In the genomic region with DNA sequence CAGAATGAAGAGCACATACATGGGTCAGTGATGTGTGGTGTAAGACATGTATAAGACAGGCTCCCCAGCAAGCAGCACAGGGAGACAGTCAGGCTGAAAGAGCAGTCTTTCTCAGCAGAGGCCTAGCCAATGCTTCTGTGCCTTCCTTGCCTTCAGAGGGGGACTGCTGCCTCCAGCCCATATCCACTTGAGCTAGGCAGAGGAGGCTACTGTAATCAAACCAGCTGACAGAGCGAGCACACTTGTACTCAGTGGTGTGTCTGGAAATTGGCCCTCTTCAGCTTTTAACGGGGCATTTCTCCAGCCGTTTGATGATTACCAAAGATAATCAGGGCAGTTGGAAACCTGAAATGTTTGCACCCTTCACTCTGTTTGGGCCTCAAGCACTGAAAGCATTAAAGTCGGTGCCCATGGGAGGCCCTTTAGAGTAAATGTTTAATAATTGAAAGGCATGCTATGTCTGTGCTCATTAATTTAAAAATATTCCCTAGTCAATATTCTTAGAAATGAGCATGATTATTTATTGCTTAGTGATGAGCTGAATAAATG, we compare ENCODE assay signal across 18 mouse cellular contexts.
"Had no signal": no experiment of that assay in that cellular context is flagged by ENCODE, and none has a peak within 500 bp of the region (broad histone marks: within the 10 kb centered on the region; RNA-seq: fewer than 3 reads in every experiment).

No protein-coding gene starts in this region.

- ATAC-seq: liver, postnatal 0 days; lung, postnatal 0 days had no signal

- H3K27me3 ChIP-seq: limb, embryonic 12.5 days; limb, embryonic 15.5 days; midbrain, embryonic 12.5 days had no signal

- H3K9me3 ChIP-seq: limb, embryonic 12.5 days; limb, embryonic 15.5 days; midbrain, embryonic 12.5 days had no signal

- H3K4me2 ChIP-seq: limb, embryonic 12.5 days; limb, embryonic 15.5 days; liver, embryonic 11.5 days; lung, embryonic 14.5 days; midbrain, embryonic 12.5 days had no signal

- DNase-seq: kidney, adult 18-20 months; kidney, adult 9 months; kidney, postnatal 14 days; kidney, postnatal 4 days; liver, postnatal 0 days; lung, embryonic 14.5 days; thymus, adult 2 months; thymus, postnatal 14 days; thymus, postnatal 4 days had no signal

- H3K4me3 ChIP-seq: left cerebral cortex, adult 2 months; limb, embryonic 12.5 days; limb, embryonic 15.5 days; midbrain, embryonic 12.5 days had no signal

- H3K4me1 ChIP-seq: limb, embryonic 12.5 days; limb, embryonic 15.5 days; midbrain, embryonic 12.5 days had no signal

- H3K27ac ChIP-seq: left cerebral cortex, adult 2 months; limb, embryonic 12.5 days; limb, embryonic 15.5 days; liver, embryonic 14.5 days; macrophage; midbrain, embryonic 12.5 days; stomach, postnatal 0 days had no signal

- H3K9ac ChIP-seq: limb, embryonic 12.5 days; limb, embryonic 15.5 days; liver, embryonic 14.5 days; liver, postnatal 0 days; lung, embryonic 14.5 days; midbrain, embryonic 12.5 days had no signal

- H3K36me3 ChIP-seq: limb, embryonic 12.5 days; limb, embryonic 15.5 days; midbrain, embryonic 12.5 days had no signal
